Comparison of ENCODE assay signal across 19 mouse cellular contexts in genomic region chr2:161136999-161137398, GRCm38 (mm10). TPM values are rescaled to one million over a fixed set of nuclear protein-coding genes. Genes with fewer than 3 reads are reported as not detected.
DNase-seq lines count a peak whose midpoint lies in the region; ATAC-seq and TF ChIP-seq lines count a peak whose summit lies in the region.
"Had no signal": no experiment of that assay in that cellular context is flagged by ENCODE, and none has a peak within 500 bp of the region (broad histone marks: within the 10 kb centered on the region; RNA-seq: fewer than 3 reads in every experiment).

No protein-coding gene starts in this region.

- H3K27me3 ChIP-seq in forebrain, embryonic 14.5 days (replicated peaks; ENCODE audit: control insufficient read depth, insufficient read depth, low read length), result no peaks in the 10 kb centered on the region
- H3K27me3 ChIP-seq in forebrain, embryonic 16.5 days (replicated peaks; ENCODE audit: control insufficient read depth, insufficient read depth, low read length), result no peaks in the 10 kb centered on the region
- no peaks in the 10 kb centered on the region for H3K27me3 ChIP-seq in intestine, embryonic 16.5 days (replicated peaks; ENCODE audit: control insufficient read depth, insufficient read depth, low read length)
- no peaks in the 10 kb centered on the region for H3K27me3 ChIP-seq in intestine, postnatal 0 days (replicated peaks; ENCODE audit: control insufficient read depth, insufficient read depth, low read length)
- H3K27me3 ChIP-seq in lung, embryonic 16.5 days (ENCODE audit: control insufficient read depth, insufficient read depth, low read depth, low read length), result no peaks in the 10 kb centered on the region
- H3K27me3 ChIP-seq: heart, embryonic 13.5 days; hindbrain, embryonic 15.5 days; intestine, embryonic 15.5 days; megakaryocyte, embryonic 14.5 days; midbrain, embryonic 13.5 days had no signal

- no peak overlapping the region for H3K4me2 ChIP-seq in forebrain, embryonic 14.5 days (ENCODE audit: low read length)
- H3K4me2 ChIP-seq in forebrain, embryonic 16.5 days (ENCODE audit: low read length), result no peak overlapping the region
- H3K4me2 ChIP-seq in intestine, embryonic 16.5 days (ENCODE audit: low read depth, low read length), result no peak overlapping the region
- no peak overlapping the region for H3K4me2 ChIP-seq in intestine, postnatal 0 days (replicated peaks; ENCODE audit: low read depth)
- H3K4me2 ChIP-seq in lung, embryonic 16.5 days (ENCODE audit: low read depth, low read length), result no peak overlapping the region
- H3K4me2 ChIP-seq: heart, embryonic 13.5 days; hindbrain, embryonic 15.5 days; intestine, embryonic 15.5 days; midbrain, embryonic 13.5 days had no signal

- H3K9me3 ChIP-seq in forebrain, embryonic 14.5 days (replicated peaks; ENCODE audit: control insufficient read depth, low read length), result no peaks in the 10 kb centered on the region
- H3K9me3 ChIP-seq in forebrain, embryonic 16.5 days (ENCODE audit: control insufficient read depth, low read length), result no peaks in the 10 kb centered on the region
- no peaks in the 10 kb centered on the region for H3K9me3 ChIP-seq in intestine, embryonic 16.5 days (ENCODE audit: control insufficient read depth, low read length)
- H3K9me3 ChIP-seq in intestine, postnatal 0 days (ENCODE audit: control insufficient read depth), result no peaks in the 10 kb centered on the region
- H3K9me3 ChIP-seq in lung, embryonic 16.5 days (ENCODE audit: control insufficient read depth, low read length), result no peaks in the 10 kb centered on the region
- H3K9me3 ChIP-seq: forebrain, embryonic 10.5 days; heart, embryonic 13.5 days; hindbrain, embryonic 15.5 days; intestine, embryonic 15.5 days; megakaryocyte, embryonic 14.5 days; midbrain, embryonic 13.5 days had no signal

- intact Hi-C loops in gastrocnemius, postnatal 14 days (cut with DNase I; ENCODE audit: low total_unique reads), result no loop called here

- no peaks in the 10 kb centered on the region for H3K36me3 ChIP-seq in forebrain, embryonic 14.5 days (ENCODE audit: control insufficient read depth, insufficient read depth, low read length)
- H3K36me3 ChIP-seq in forebrain, embryonic 16.5 days (ENCODE audit: control insufficient read depth, insufficient read depth), result no peaks in the 10 kb centered on the region
- no peaks in the 10 kb centered on the region for H3K36me3 ChIP-seq in intestine, embryonic 16.5 days (ENCODE audit: control insufficient read depth, insufficient read depth, low read length)
- no peaks in the 10 kb centered on the region for H3K36me3 ChIP-seq in intestine, postnatal 0 days (ENCODE audit: control insufficient read depth, insufficient read depth)
- H3K36me3 ChIP-seq in lung, embryonic 16.5 days (ENCODE audit: control insufficient read depth, insufficient read depth, low read length), result no peaks in the 10 kb centered on the region
- H3K36me3 ChIP-seq: forebrain, embryonic 10.5 days; heart, embryonic 13.5 days; hindbrain, embryonic 15.5 days; intestine, embryonic 15.5 days; midbrain, embryonic 13.5 days had no signal

- peak; percentile 24 for DNase-seq in forebrain, embryonic 14.5 days (ENCODE audit: low spot score)
- no peak for DNase-seq in lung, adult 2 months
- DNase-seq in gastrocnemius, postnatal 14 days, result no peak
- no peak for DNase-seq in cerebellum, postnatal 25 days
- DNase-seq: adrenal gland, postnatal 14 days; cerebellum, adult 9-10 months; gastrocnemius, postnatal 36 days; layer of hippocampus, postnatal 36 days had no signal

- H3K4me3 ChIP-seq in forebrain, embryonic 14.5 days (ENCODE audit: low read depth, low read length), result no peak overlapping the region
- no peak overlapping the region for H3K4me3 ChIP-seq in forebrain, embryonic 16.5 days (replicated peaks; ENCODE audit: low read length)
- H3K4me3 ChIP-seq in intestine, embryonic 16.5 days (ENCODE audit: low read length), result no peak overlapping the region
- H3K4me3 ChIP-seq in intestine, postnatal 0 days (ENCODE audit: low read depth, low read length), result no peak overlapping the region
- H3K4me3 ChIP-seq in lung, embryonic 16.5 days (ENCODE audit: low read length), result no peak overlapping the region
- H3K4me3 ChIP-seq in lung, adult 2 months (replicated peaks; ENCODE audit: extremely low read depth, low read depth, low read length), result no peak overlapping the region
- H3K4me3 ChIP-seq: forebrain, embryonic 10.5 days; heart, embryonic 13.5 days; hindbrain, embryonic 15.5 days; intestine, embryonic 15.5 days; layer of hippocampus, adult 2 months; megakaryocyte, embryonic 14.5 days; midbrain, embryonic 13.5 days had no signal

- H3K9ac ChIP-seq in forebrain, embryonic 14.5 days (ENCODE audit: low read length), result no peak overlapping the region
- no peak overlapping the region for H3K9ac ChIP-seq in forebrain, embryonic 16.5 days (replicated peaks; ENCODE audit: low read depth, low read length)
- H3K9ac ChIP-seq in intestine, embryonic 16.5 days (ENCODE audit: low read depth, low read length), result no peak overlapping the region
- H3K9ac ChIP-seq in intestine, postnatal 0 days (ENCODE audit: low read depth, low read length), result no peak overlapping the region
- no peak overlapping the region for H3K9ac ChIP-seq in lung, embryonic 16.5 days (ENCODE audit: low read length)
- H3K9ac ChIP-seq: heart, embryonic 13.5 days; hindbrain, embryonic 15.5 days; intestine, embryonic 15.5 days; midbrain, embryonic 13.5 days had no signal

- no peak for TF ChIP-seq POLR2A in lung, adult 2 months (IDR thresholded peaks at IDR 0.05; ENCODE audit: borderline replicate concordance, extremely low read depth, low read depth, low read length)

- TF ChIP-seq CTCF in intestine, postnatal 0 days (IDR thresholded peaks at IDR 0.05; ENCODE audit: low read depth), result no peak
- TF ChIP-seq CTCF in lung, adult 2 months (IDR thresholded peaks at IDR 0.05; ENCODE audit: insufficient read depth, low read length), result no peak

- WGBS in forebrain, embryonic 14.5 days, result 82% methylated on average over 3 of the region's 3 CpGs
- 68% methylated on average over 3 of the region's 3 CpGs for WGBS in forebrain, embryonic 16.5 days
- 41% methylated on average over 3 of the region's 3 CpGs for WGBS in intestine, embryonic 16.5 days
- WGBS in intestine, postnatal 0 days, result 42% methylated on average over 3 of the region's 3 CpGs
- 48% methylated on average over 3 of the region's 3 CpGs for WGBS in lung, embryonic 16.5 days
- 28% methylated on average over 3 of the region's 3 CpGs for WGBS in lung, adult 2 months

- no peak for ATAC-seq in forebrain, embryonic 14.5 days
- ATAC-seq in forebrain, embryonic 16.5 days, result no peak
- 0 out of 2 replicates have a peak, but pooled peaks have one; percentile 28 for ATAC-seq in intestine, embryonic 16.5 days
- no peak for ATAC-seq in intestine, postnatal 0 days
- ATAC-seq in lung, embryonic 16.5 days (ENCODE audit: low read depth), result peak; percentile 84
- ATAC-seq: intestine, embryonic 15.5 days; midbrain, embryonic 13.5 days had no signal

- H3K4me1 ChIP-seq in forebrain, embryonic 14.5 days (ENCODE audit: control insufficient read depth, insufficient read depth, low read length), result no peaks in the 10 kb centered on the region
- no peaks in the 10 kb centered on the region for H3K4me1 ChIP-seq in forebrain, embryonic 16.5 days (replicated peaks; ENCODE audit: control insufficient read depth, insufficient read depth, low read length)
- no peaks in the 10 kb centered on the region for H3K4me1 ChIP-seq in intestine, embryonic 16.5 days (ENCODE audit: control insufficient read depth, insufficient read depth, low read length)
- H3K4me1 ChIP-seq in intestine, postnatal 0 days (replicated peaks; ENCODE audit: control insufficient read depth, insufficient read depth, low read length), result peaks cover 5% of the 10 kb centered on the region; the same call in 1 of the 2 replicates
- peaks cover 15% of the 10 kb centered on the region; the same call in 1 of the 2 replicates for H3K4me1 ChIP-seq in lung, embryonic 16.5 days (replicated peaks; ENCODE audit: control insufficient read depth, insufficient read depth, low read length)
- H3K4me1 ChIP-seq in lung, adult 2 months (ENCODE audit: control insufficient read depth, insufficient read depth, low read length), result no peaks in the 10 kb centered on the region; the same call in 1 of the 2 replicates
- H3K4me1 ChIP-seq: hindbrain, embryonic 15.5 days; megakaryocyte, embryonic 14.5 days; midbrain, embryonic 13.5 days had no signal

- H3K27ac ChIP-seq in forebrain, embryonic 14.5 days (ENCODE audit: low read depth, low read length), result no peak overlapping the region
- no peak overlapping the region for H3K27ac ChIP-seq in forebrain, embryonic 16.5 days (ENCODE audit: low read length)
- H3K27ac ChIP-seq in intestine, embryonic 16.5 days (ENCODE audit: low read length), result no peak overlapping the region
- H3K27ac ChIP-seq in intestine, postnatal 0 days (ENCODE audit: low read depth, low read length), result no peak overlapping the region
- peak overlapping the region; percentile 67 for H3K27ac ChIP-seq in lung, embryonic 16.5 days (ENCODE audit: low read length)
- H3K27ac ChIP-seq: forebrain, embryonic 10.5 days; heart, embryonic 13.5 days; hindbrain, embryonic 15.5 days; intestine, embryonic 15.5 days; layer of hippocampus, adult 2 months; midbrain, embryonic 13.5 days had no signal

RNA-seq across cellular contexts. Expression of gene Chd6, which starts 28.1 kb away (rescaled TPM):
- polyA plus RNA-seq in forebrain, embryonic 14.5 days (2014; fragmentation: Nextera tagmentation; extraction: Ambion mirVana), result 25.5 and 32.9 TPM in 2 replicates
- 33.5 and 37.0 TPM in 2 replicates for polyA plus RNA-seq in forebrain, embryonic 16.5 days (2015; fragmentation: Nextera tagmentation; extraction: Ambion mirVana)
- 14.7 and 16.1 TPM in 2 replicates for polyA plus RNA-seq in intestine, embryonic 16.5 days (2015; fragmentation: Nextera tagmentation; extraction: Ambion mirVana)
- 8.7 and 10.1 TPM in 2 replicates for polyA plus RNA-seq in intestine, postnatal 0 days (2015; fragmentation: Nextera tagmentation; extraction: Ambion mirVana)
- 33.8 and 33.9 TPM in 2 replicates for polyA plus RNA-seq in lung, embryonic 16.5 days (2015; fragmentation: Nextera tagmentation; extraction: Ambion mirVana)
- 11.0 and 13.0 TPM in 2 replicates for polyA plus RNA-seq in lung, adult 2 months (2012; rRNA removed)
- 10 to 100 TPM; 14.6 to 16.3 TPM for total RNA-seq in gastrocnemius, postnatal 14 days (2021)

Comparison
In these comparisons a context has a peak if more than half of its experiments do, and no peak if none do; other contexts are left out.
1. ATAC-seq: peak in intestine, embryonic 16.5 days (single experiment) and lung, embryonic 16.5 days (single experiment); none in forebrain, embryonic 14.5 days (single experiment), forebrain, embryonic 16.5 days (single experiment) and intestine, postnatal 0 days (single experiment).